Mouse (Mus musculus): Measurements from ENCODE around the gene Rac2.

GRCm38 (mm10) chr15:78570170-78570569 is 2.4 kb downstream of the Rac2 start:
- TF ChIP-seq POLR2A (IDR thresholded peaks at IDR 0.05; ENCODE audit: low read depth, low read length) = no peak
- TF ChIP-seq CTCF (conservative IDR thresholded peaks at IDR 0.05; ENCODE audit: insufficient read depth, insufficient read length, low read depth, low read length) = no peak
